Mouse (Mus musculus) ES-Bruce4 (cell line): ENCODE data around the gene Jam3. TPM values are rescaled to one million over a fixed set of nuclear protein-coding genes. Genes with fewer than 3 reads are reported as not detected.

Experiments
- H3K27ac ChIP-seq: 2 replicates; pipeline ENCODE4 v1.5.1; 2012; ENCODE audit warnings: low read length, inconsistent platforms; ENCODE audit not compliant: insufficient read depth
- H3K27me3 ChIP-seq: 2 replicates; pipeline ENCODE4 v1.6.1; 2012; ENCODE audit warnings: mild to moderate bottlenecking, low read length, inconsistent platforms; ENCODE audit not compliant: control insufficient read depth, poor library complexity, insufficient read depth, severe bottlenecking
- H3K36me3 ChIP-seq: 2 replicates; pipeline ENCODE4 v1.6.1; 2012; ENCODE audit warnings: inconsistent platforms, mild to moderate bottlenecking, low read length, moderate library complexity; ENCODE audit not compliant: control insufficient read depth, poor library complexity, insufficient read depth, severe bottlenecking
- H3K4me1 ChIP-seq: one replicate; pipeline ENCODE4 v1.8.1; 2011; ENCODE audit warnings: low read length; ENCODE audit not compliant: control insufficient read depth, insufficient read depth
- H3K4me3 ChIP-seq: 2 replicates; pipeline ENCODE4 v1.5.1; 2011; ENCODE audit warnings: low read depth, mild to moderate bottlenecking, low read length
- H3K9ac ChIP-seq: 2 replicates; pipeline ENCODE4 v1.6.1; 2012; ENCODE audit warnings: low read depth, mild to moderate bottlenecking, inconsistent platforms; ENCODE audit not compliant: poor library complexity, severe bottlenecking
- H3K9me3 ChIP-seq: replicated peaks from 2 replicates; pipeline ENCODE4 v1.6.1; 2012; ENCODE audit warnings: mild to moderate bottlenecking, low read length, inconsistent platforms; ENCODE audit not compliant: control insufficient read depth, poor library complexity, insufficient read depth, severe bottlenecking
- CTCF ChIP-seq: IDR thresholded peaks from one replicate; pipeline ENCODE4 v1.8.1; 2011; ENCODE audit warnings: low read depth, low read length
- EP300 ChIP-seq: IDR thresholded peaks from 2 replicates; pipeline ENCODE4 v1.6.1; 2011; ENCODE audit warnings: low read depth, low read length; ENCODE audit not compliant: insufficient read depth
- POLR2A ChIP-seq: IDR thresholded peaks from one replicate; pipeline ENCODE4 v1.8.1; 2011; ENCODE audit warnings: low read length; ENCODE audit not compliant: insufficient read depth
- polyA plus RNA-seq: library from polyadenylated mRNA; stranded (reverse); fragments of >200 nt; gene quantifications from 2 replicates; pipeline ENCODE4 v1.2.4, GENCODE M21; 2011; ENCODE audit warnings: low read depth; ENCODE audit not compliant: missing spikeins, insufficient read depth, insufficient read length

The Jam3 gene
- polyA plus RNA-seq, 1 experiment, result 8.6 TPM

- Histone ChIP-seq H3K4me3 (no peak overlapping the region), H3K27me3 (no peaks in the 10 kb centered on the region), H3K9me3 (no peaks in the 10 kb centered on the region), H3K36me3 (no peaks in the 10 kb centered on the region), H3K4me1 (peaks cover 2% of the 10 kb centered on the region), H3K27ac (no peak overlapping the region), H3K9ac (no peak overlapping the region)
- TF ChIP-seq CTCF, result no peak
Measured at GRCm38 (mm10) chr9:27192761-27193591, 37.8 kb upstream of the Jam3 start.

- H3K4me1 ChIP-seq, result peaks cover 2% of the 10 kb centered on the region
- no peaks in the 10 kb centered on the region for H3K36me3 ChIP-seq
- peak overlapping the region; percentile 22 for H3K4me3 ChIP-seq
- TF ChIP-seq POLR2A, result no peak
- no peak for TF ChIP-seq CTCF
- TF ChIP-seq EP300, result no peak
- H3K9me3 ChIP-seq, result no peaks in the 10 kb centered on the region
- no peaks in the 10 kb centered on the region for H3K27me3 ChIP-seq
- H3K27ac ChIP-seq, result peak overlapping the region; percentile 22; the same call in 1 of the 2 replicates
- H3K9ac ChIP-seq, result 0 out of 2 replicates have a peak overlapping the region, but pooled peaks have one; percentile 10
Measured at GRCm38 (mm10) chr9:27192001-27192760, 37.0 kb upstream of the Jam3 start.

- H3K27ac ChIP-seq, result peak overlapping the region; percentile 22; the same call in 1 of the 2 replicates
- no peaks in the 10 kb centered on the region for H3K9me3 ChIP-seq
- no peaks in the 10 kb centered on the region for H3K36me3 ChIP-seq
- peak overlapping the region; percentile 22 for H3K4me3 ChIP-seq
- H3K27me3 ChIP-seq, result no peaks in the 10 kb centered on the region
- TF ChIP-seq EP300 (no peak), POLR2A (no peak), CTCF (no peak)
- H3K9ac ChIP-seq, result peak overlapping the region; percentile 10; the same call in 1 of the 2 replicates
- H3K4me1 ChIP-seq, result peaks cover 2% of the 10 kb centered on the region
Measured at GRCm38 (mm10) chr9:27191501-27191981, 36.3 kb upstream of the Jam3 start.

GRCm38 (mm10) chr9:27190461-27190860 lies 35.2 kb upstream of the Jam3 start:
- peaks cover 2% of the 10 kb centered on the region for H3K4me1 ChIP-seq
- H3K36me3 ChIP-seq, result no peaks in the 10 kb centered on the region
- H3K27ac ChIP-seq, result no peak overlapping the region
- H3K9ac ChIP-seq, result no peak overlapping the region
- H3K4me3 ChIP-seq, result no peak overlapping the region
- no peaks in the 10 kb centered on the region for H3K27me3 ChIP-seq
- TF ChIP-seq POLR2A (no peak), CTCF (no peak), EP300 (no peak)
- H3K9me3 ChIP-seq, result no peaks in the 10 kb centered on the region

- peaks cover 2% of the 10 kb centered on the region for H3K4me1 ChIP-seq
- no peaks in the 10 kb centered on the region for H3K27me3 ChIP-seq
- no peak overlapping the region for H3K4me3 ChIP-seq
- H3K27ac ChIP-seq, result no peak overlapping the region
- H3K36me3 ChIP-seq, result no peaks in the 10 kb centered on the region
- no peak overlapping the region for H3K9ac ChIP-seq
- H3K9me3 ChIP-seq, result no peaks in the 10 kb centered on the region
- no peak for TF ChIP-seq EP300
- no peak for TF ChIP-seq CTCF
Measured at GRCm38 (mm10) chr9:27189306-27189705, 34.1 kb upstream of the Jam3 start.

GRCm38 (mm10) chr9:27188677-27189241 lies 33.5 kb upstream of the Jam3 start:
- no peak for TF ChIP-seq EP300
- no peak for TF ChIP-seq POLR2A
- no peak for TF ChIP-seq CTCF
- H3K27me3 ChIP-seq, result no peaks in the 10 kb centered on the region
- peaks cover 2% of the 10 kb centered on the region for H3K4me1 ChIP-seq
- no peaks in the 10 kb centered on the region for H3K36me3 ChIP-seq
- no peaks in the 10 kb centered on the region for H3K9me3 ChIP-seq
- no peak overlapping the region for H3K4me3 ChIP-seq
- H3K27ac ChIP-seq, result no peak overlapping the region
- H3K9ac ChIP-seq, result no peak overlapping the region
